22 mouse cellular contexts compared by ENCODE assay signal in the genomic region with DNA sequence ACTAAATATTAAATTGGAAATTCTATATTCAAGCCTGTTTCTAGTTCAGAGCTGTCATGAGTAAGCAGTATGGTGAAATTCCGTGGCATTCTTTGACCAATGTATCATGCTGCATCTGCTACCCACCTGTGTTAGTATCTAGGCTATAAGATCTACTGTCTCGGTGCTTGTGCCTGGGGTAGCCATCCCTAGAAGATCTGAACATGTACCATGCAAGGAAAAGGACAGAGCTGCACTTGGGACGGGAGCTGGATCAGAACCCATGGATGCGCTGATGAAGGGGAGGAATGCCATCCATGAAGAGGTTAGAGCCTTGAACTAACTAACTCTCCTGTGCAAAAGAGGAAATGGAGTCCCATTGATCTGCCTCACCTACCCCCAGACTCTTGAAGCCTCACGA. TPM values are rescaled to one million over a fixed set of nuclear protein-coding genes. Genes with fewer than 3 reads are reported as not detected.
"Had no signal": no experiment of that assay in that cellular context is flagged by ENCODE, and none has a peak within 500 bp of the region (broad histone marks: within the 10 kb centered on the region; RNA-seq: fewer than 3 reads in every experiment).

No protein-coding gene starts in this region.

- H3K27ac ChIP-seq: liver, embryonic 12.5 days; liver, embryonic 14.5 days; midbrain, embryonic 10.5 days; midbrain, embryonic 12.5 days; neural tube, embryonic 13.5 days; neural tube, embryonic 15.5 days had no signal

- H3K4me1 ChIP-seq: liver, embryonic 12.5 days had no signal

- DNase-seq: lung, adult 18-20 months; lung, embryonic 14.5 days; lung, postnatal 10 days; lung, postnatal 4 days; midbrain, embryonic 14.5 days; retina, postnatal 1 day; right cerebral cortex, adult 18-20 months; right cerebral cortex, postnatal 4 days; spleen, adult 18-20 months; thymus, adult 2 months; thymus, postnatal 36 days had no signal

- H3K4me3 ChIP-seq: liver, embryonic 12.5 days; midbrain, embryonic 10.5 days; midbrain, embryonic 12.5 days; myocyte; neural tube, embryonic 13.5 days; neural tube, embryonic 15.5 days had no signal

- H3K36me3 ChIP-seq: liver, embryonic 12.5 days; midbrain, embryonic 12.5 days; neural tube, embryonic 13.5 days; neural tube, embryonic 15.5 days had no signal

- ATAC-seq: liver, embryonic 12.5 days; midbrain, embryonic 16.5 days had no signal

- H3K9ac ChIP-seq: liver, embryonic 12.5 days; liver, embryonic 14.5 days; lung, embryonic 14.5 days; midbrain, embryonic 12.5 days; neural tube, embryonic 13.5 days; neural tube, embryonic 15.5 days had no signal

- H3K9me3 ChIP-seq: liver, embryonic 12.5 days; midbrain, embryonic 10.5 days; midbrain, embryonic 12.5 days; neural tube, embryonic 13.5 days; neural tube, embryonic 15.5 days had no signal

- H3K4me2 ChIP-seq: liver, embryonic 12.5 days; lung, embryonic 14.5 days; midbrain, embryonic 12.5 days; neural tube, embryonic 13.5 days; neural tube, embryonic 15.5 days had no signal

RNA-seq across cellular contexts. Expression of a gene that starts 8.5 kb away (rescaled TPM):
- total RNA-seq: megakaryocyte, adult 5-6 weeks; megakaryocyte-erythroid progenitor cell, adult 5-6 weeks had no signal
- polyA plus RNA-seq: small intestine, adult 2 months had no signal
